Mouse (Mus musculus) intestine, embryonic 14.5 days (tissue): ENCODE data around the gene Lnx2. TPM values are rescaled to one million over a fixed set of nuclear protein-coding genes. Genes with fewer than 3 reads are reported as not detected.

Source experiments
- ATAC-seq: fragments of 200-750 bp; cut with Nextera tagmentation; replicated peaks from 2 replicates; pipeline ENCODE4 v1.8.0; 2017; ENCODE audit warnings: low read depth, moderate number of reproducible peaks, moderate TSS enrichment, moderate library complexity; ENCODE audit not compliant: low FRiP score, low TSS enrichment
- DNase-seq: peaks from one replicate; pipeline ENCODE4 v3.0.0-alpha.2; 2018; ENCODE audit warnings: low spot score
- H3K27ac ChIP-seq: fragments of 300-500 bp; sonication (generic); 2 replicates; pipeline ENCODE4 v1.5.1; 2014; ENCODE audit warnings: low read depth, mild to moderate bottlenecking, control low read depth
- H3K27me3 ChIP-seq: fragments of 300-500 bp; sonication (generic); replicated peaks from 2 replicates; pipeline ENCODE4 v1.6.1; 2014; ENCODE audit warnings: low read length, control low read depth; ENCODE audit not compliant: control insufficient read depth, insufficient read depth
- H3K36me3 ChIP-seq: fragments of 300-500 bp; sonication (generic); 2 replicates; pipeline ENCODE4 v1.6.1; 2014; ENCODE audit warnings: low read length, control low read depth; ENCODE audit not compliant: control insufficient read depth, insufficient read depth
- H3K4me1 ChIP-seq: fragments of 300-500 bp; sonication (generic); replicated peaks from 2 replicates; pipeline ENCODE4 v1.6.1; 2014; ENCODE audit warnings: low read length, control low read depth, mixed read lengths; ENCODE audit not compliant: control insufficient read depth, insufficient read depth
- H3K4me2 ChIP-seq: fragments of 300-500 bp; sonication (generic); 2 replicates; pipeline ENCODE4 v1.6.1; 2014; ENCODE audit warnings: low read length
- H3K4me3 ChIP-seq: fragments of 300-500 bp; sonication (generic); 2 replicates; pipeline ENCODE4 v1.5.1; 2014; ENCODE audit warnings: low read depth, low read length, control low read depth, mixed read lengths
- H3K9ac ChIP-seq: fragments of 300-500 bp; sonication (generic); 2 replicates; pipeline ENCODE4 v1.6.1; 2014; ENCODE audit warnings: mild to moderate bottlenecking, low read length
- H3K9me3 ChIP-seq: fragments of 300-500 bp; sonication (generic); 2 replicates; pipeline ENCODE4 v1.6.1; 2016; ENCODE audit warnings: low read length, control low read depth; ENCODE audit not compliant: control insufficient read depth
- WGBS: fragments of 180-500 bp; shearing (Covaris S2); extraction: QIAGEN DNeasy Blood & Tissue Kit; methylation state at CpG from one replicate; pipeline ENCODE4 v1.1.7; 2014; 5-methylcytosine and 5-hydroxymethylcytosine counted together
- polyA plus RNA-seq: library from polyadenylated mRNA; unstranded; fragments of >200 nt; fragmentation: Nextera tagmentation; extraction: Ambion mirVana; gene quantifications from 2 replicates; pipeline ENCODE4 v1.2.1, GENCODE M21; 2014

Gene Lnx2
- polyA plus RNA-seq, 1 experiment from 2014 or later: 17.9 TPM

DNA sequence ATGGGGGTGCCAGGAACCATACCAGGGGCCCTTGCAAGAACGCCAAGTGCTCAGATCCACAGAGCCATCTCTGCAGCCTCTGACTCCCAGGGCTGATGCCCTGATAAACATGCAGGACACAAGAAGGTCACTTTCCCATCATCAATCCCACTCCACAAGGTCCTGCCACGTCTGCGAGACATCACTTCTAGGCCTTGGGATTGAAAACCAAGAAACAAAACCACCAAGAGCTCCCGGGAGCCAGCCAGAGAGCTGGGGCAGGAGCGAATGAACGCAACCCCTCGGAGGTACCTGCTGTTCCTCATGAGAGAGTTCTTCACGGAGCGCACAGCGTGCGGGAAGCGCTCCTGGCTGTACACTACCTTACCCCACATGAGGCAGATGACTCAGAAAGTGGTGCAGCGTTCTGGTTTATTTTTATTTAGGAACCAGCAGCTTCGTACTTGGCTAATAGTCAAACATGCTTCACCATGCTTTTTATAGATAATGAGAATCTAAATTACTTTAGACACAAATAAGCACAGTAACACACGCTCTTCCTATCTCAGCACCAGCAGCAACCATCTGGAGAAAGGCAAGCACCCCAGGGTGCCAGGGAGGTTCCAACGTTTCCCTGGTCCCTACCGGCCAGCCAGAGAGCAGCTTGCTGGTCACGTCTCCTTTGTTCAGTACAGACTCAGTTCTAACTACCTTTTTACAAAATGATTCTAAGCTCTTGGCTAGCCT lies 53.0 kb downstream of the Lnx2 start:
- WGBS: 91% methylated on average over 18 of the region's 18 CpGs
- H3K9me3 ChIP-seq: no peaks in the 10 kb centered on the region
- DNase-seq: no peak
- H3K4me2 ChIP-seq: no peak overlapping the region
- H3K9ac ChIP-seq: no peak overlapping the region
- no peaks in the 10 kb centered on the region for H3K4me1 ChIP-seq
- H3K27me3 ChIP-seq: no peaks in the 10 kb centered on the region
- H3K27ac ChIP-seq: no peak overlapping the region
- H3K4me3 ChIP-seq: no peak overlapping the region
- no peak for ATAC-seq
- peaks cover 72% of the 10 kb centered on the region for H3K36me3 ChIP-seq

DNA sequence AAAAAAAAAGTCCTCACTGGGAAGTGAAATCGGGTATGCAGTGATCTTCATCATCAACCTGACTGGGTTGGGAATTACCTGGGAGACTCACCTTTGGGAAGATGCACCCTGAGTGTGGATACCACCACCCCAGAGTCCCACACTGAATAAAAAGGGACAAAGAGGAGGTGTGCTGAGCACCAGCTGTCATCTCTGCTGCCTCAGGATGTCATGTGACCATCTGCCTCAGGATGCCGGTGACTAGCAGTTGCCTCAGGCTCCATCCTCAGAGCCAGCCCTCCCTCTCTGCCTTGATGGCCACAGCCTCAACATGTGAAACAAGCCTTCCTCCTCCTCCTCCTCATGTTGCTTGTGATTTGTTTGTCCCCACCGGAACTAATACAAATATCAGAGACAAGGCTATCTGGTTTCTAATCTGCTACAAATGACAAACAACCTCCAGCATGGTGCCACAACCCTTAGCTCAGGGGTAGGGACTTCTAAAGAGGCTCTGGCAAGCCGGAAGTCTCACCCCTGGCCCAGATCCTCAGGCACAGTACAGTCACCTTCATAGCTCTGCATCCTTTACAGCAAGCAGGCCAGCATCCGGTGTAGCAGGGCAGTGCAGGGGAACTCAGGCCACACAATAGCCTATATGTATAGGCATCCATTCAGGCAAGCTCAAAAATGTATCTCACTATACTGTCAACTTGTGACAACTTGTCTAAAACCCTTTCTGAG lies 54.7 kb downstream of the Lnx2 start:
- H3K4me2 ChIP-seq: no peak overlapping the region
- 85% methylated on average over 5 of the region's 5 CpGs for WGBS
- no peak overlapping the region for H3K4me3 ChIP-seq
- DNase-seq (no peak), ATAC-seq (no peak)
- H3K4me1 ChIP-seq: no peaks in the 10 kb centered on the region
- no peak overlapping the region for H3K27ac ChIP-seq
- no peaks in the 10 kb centered on the region for H3K27me3 ChIP-seq
- no peak overlapping the region for H3K9ac ChIP-seq
- H3K36me3 ChIP-seq: peaks cover 65% of the 10 kb centered on the region
- no peaks in the 10 kb centered on the region for H3K9me3 ChIP-seq

DNA sequence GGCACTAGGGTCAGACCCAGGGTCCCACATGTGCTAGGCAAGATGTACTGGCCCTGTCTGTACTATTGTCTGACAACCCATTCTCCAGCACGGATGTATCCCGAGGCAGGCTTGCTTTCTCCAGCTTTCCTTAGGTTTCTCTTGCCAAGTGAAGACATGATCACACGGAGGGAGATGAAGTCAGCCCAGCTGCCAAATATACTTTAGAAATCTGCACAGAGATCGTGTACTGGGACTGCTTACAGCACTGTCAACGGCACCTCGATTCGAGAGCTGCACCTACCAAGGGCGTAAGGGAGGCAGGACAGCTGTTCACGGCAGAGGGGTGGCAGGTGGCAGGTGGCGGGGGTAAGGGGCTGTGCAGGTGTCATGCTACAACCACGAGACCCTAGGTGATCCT lies 55.8 kb downstream of the Lnx2 start:
- 88% methylated on average over 11 of the region's 11 CpGs for WGBS
- H3K27me3 ChIP-seq: no peaks in the 10 kb centered on the region
- no peak for DNase-seq

DNA sequence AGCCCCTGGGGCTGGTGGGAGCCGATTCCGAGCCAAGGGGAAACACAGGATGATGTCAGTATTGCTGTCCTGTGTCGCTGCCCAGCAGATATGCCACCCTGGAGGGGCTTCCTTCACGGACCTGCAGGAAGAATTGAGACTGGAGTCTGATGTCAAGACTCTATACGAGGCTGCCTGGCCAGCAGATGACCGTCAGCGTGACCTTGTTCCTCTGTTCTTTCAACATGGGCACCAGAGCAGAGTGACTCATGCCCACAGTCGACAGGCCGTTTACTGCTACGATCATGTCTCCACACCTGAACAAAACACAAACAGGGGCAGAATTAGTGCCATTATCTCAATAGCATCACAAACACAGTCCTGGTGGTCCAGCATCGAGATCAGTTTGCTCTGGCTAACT lies 57.6 kb downstream of the Lnx2 start:
- Histone ChIP-seq H3K27me3 (no peaks in the 10 kb centered on the region), H3K36me3 (peaks cover 39% of the 10 kb centered on the region), H3K27ac (no peak overlapping the region), H3K9me3 (no peaks in the 10 kb centered on the region), H3K9ac (no peak overlapping the region), H3K4me1 (no peaks in the 10 kb centered on the region), H3K4me2 (no peak overlapping the region), H3K4me3 (no peak overlapping the region)
- no peak for DNase-seq
- 90% methylated on average over 11 of the region's 11 CpGs for WGBS
- no peak for ATAC-seq

More for the DNA sequence above, 55.8 kb downstream of the Lnx2 start:
- Histone ChIP-seq H3K4me2 (no peak overlapping the region), H3K36me3 (peaks cover 54% of the 10 kb centered on the region), H3K4me3 (no peak overlapping the region), H3K27ac (no peak overlapping the region), H3K4me1 (no peaks in the 10 kb centered on the region), H3K9ac (no peak overlapping the region), H3K9me3 (no peaks in the 10 kb centered on the region)
- ATAC-seq: no peak

DNA sequence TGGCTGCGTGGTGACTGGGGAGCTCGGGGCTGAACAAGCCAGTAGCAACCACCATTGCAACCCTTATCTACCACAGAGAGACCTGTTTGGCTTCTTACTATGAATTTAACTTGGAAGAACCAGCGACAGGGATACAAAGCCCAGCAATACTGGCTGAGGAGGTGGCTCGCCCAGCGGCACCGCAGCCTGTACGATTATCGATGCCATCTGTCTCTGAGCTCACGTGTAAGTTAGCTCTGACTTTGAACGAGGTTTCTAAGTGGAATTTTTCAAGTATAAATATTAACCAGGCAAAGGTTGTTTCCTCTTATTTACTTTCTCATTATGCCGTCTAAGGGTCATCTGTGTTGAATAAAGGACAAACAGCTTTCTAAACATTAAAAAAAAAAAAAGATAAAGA lies 58.9 kb downstream of the Lnx2 start:
- no peak overlapping the region for H3K4me2 ChIP-seq
- no peaks in the 10 kb centered on the region for H3K9me3 ChIP-seq
- H3K4me3 ChIP-seq: no peak overlapping the region
- H3K36me3 ChIP-seq: peaks cover 26% of the 10 kb centered on the region
- no peak overlapping the region for H3K27ac ChIP-seq
- H3K9ac ChIP-seq: no peak overlapping the region
- no peak for ATAC-seq
- 69% methylated on average over 11 of the region's 11 CpGs for WGBS
- DNase-seq: no peak
- H3K4me1 ChIP-seq: no peaks in the 10 kb centered on the region
- H3K27me3 ChIP-seq: no peaks in the 10 kb centered on the region

DNA sequence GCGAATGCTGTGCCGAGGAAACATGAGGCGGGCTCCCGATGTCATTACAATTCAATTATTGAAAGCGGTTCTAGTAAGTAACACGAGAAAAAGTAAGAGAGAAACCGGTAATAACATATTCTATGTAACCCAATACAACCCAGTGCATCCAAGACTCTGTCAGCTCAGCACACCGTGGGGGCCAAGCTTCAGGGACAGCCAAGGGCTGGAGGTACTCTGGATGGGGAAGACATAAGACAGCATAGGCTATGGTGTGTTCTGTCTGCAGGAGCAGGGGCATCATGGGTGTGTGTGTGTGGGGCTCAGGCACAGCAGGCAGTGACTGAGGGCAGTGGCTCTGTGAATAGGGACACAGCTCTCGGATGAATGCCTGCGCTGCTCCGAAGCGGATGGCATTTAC lies 59.8 kb downstream of the Lnx2 start:
- Histone ChIP-seq H3K4me3 (no peak overlapping the region), H3K27me3 (no peaks in the 10 kb centered on the region), H3K9ac (no peak overlapping the region), H3K27ac (no peak overlapping the region), H3K4me2 (no peak overlapping the region), H3K9me3 (no peaks in the 10 kb centered on the region), H3K36me3 (peaks cover 26% of the 10 kb centered on the region), H3K4me1 (no peaks in the 10 kb centered on the region)
- 71% methylated on average over 12 of the region's 12 CpGs for WGBS
- ATAC-seq (no peak), DNase-seq (no peak)

DNA sequence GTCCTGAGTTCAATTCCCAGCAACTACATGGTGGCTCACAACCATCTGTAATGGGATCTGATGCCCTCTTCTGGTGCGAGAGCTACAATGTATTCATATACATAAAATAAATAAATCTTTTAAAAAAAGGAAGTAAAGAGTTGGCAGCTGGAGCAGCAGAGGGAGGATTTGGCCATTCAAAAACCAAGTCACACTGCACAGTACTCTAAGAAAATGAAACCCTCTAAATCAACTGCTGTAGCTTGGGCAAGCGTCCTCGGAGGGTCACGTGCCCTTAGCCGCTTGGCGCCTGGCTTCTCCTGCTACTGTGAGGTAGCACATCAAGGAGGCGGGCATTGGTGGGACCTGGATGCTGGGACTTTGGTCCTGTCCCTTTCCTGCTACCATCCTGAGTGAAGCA lies 61.2 kb downstream of the Lnx2 start:
- Histone ChIP-seq H3K9me3 (no peaks in the 10 kb centered on the region), H3K4me2 (no peak overlapping the region), H3K27ac (no peak overlapping the region), H3K36me3 (peaks cover 26% of the 10 kb centered on the region), H3K4me3 (no peak overlapping the region), H3K4me1 (no peaks in the 10 kb centered on the region), H3K27me3 (no peaks in the 10 kb centered on the region), H3K9ac (no peak overlapping the region)
- no peak for DNase-seq
- 92% methylated on average over 7 of the region's 7 CpGs for WGBS
- no peak for ATAC-seq

DNA sequence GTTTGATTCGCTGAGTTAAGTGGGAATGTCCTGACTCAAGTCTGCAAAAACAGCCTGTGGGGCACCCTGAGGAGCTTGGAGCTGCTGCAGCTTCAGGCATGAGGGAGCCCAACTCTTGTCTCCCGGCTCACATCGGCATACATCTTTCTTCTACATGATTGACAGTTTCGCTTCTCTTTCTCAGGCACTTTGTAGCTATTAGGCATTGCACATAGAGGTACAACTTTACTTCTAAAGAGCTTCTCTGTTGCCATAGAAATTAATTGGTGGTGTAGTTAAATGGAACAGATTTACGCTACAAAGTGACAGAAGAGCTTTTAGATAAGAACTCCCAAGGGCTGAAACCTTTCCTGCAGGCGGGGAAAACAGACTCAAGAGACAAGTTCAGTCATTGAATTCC lies 62.5 kb downstream of the Lnx2 start:
- Histone ChIP-seq H3K4me2 (no peak overlapping the region), H3K4me1 (no peaks in the 10 kb centered on the region), H3K9me3 (no peaks in the 10 kb centered on the region), H3K4me3 (no peak overlapping the region), H3K27me3 (no peaks in the 10 kb centered on the region), H3K27ac (no peak overlapping the region), H3K9ac (no peak overlapping the region), H3K36me3 (peaks cover 14% of the 10 kb centered on the region)
- no peak for DNase-seq
- 56% methylated on average over 6 of the region's 6 CpGs for WGBS
- ATAC-seq: no peak

DNA sequence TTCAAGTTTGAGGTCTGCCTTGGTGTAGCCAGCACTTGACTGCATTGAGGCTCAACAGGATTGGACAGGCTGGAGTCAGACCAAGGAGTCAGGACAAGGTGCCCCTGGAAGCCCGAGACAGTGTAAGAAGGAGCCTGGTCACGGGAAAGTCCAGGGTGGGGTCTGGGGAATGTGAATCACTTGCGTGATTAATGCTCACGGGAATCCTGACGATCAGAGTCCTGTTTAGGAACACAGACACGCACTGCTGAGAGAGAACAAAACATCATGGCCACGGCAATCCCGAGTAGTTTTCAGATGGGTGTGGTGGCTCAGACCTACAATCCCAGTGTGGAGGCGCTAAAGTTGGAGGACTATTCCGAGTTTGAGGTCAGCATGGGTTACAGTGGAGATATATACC lies 65.1 kb downstream of the Lnx2 start:
- H3K27me3 ChIP-seq: no peaks in the 10 kb centered on the region
- no peak overlapping the region for H3K27ac ChIP-seq
- ATAC-seq (no peak), DNase-seq (no peak)
- H3K4me1 ChIP-seq: no peaks in the 10 kb centered on the region
- WGBS: 82% methylated on average over 10 of the region's 10 CpGs
- H3K4me2 ChIP-seq: no peak overlapping the region
- H3K9me3 ChIP-seq: no peaks in the 10 kb centered on the region
- no peak overlapping the region for H3K9ac ChIP-seq
- no peaks in the 10 kb centered on the region for H3K36me3 ChIP-seq
- no peak overlapping the region for H3K4me3 ChIP-seq
